Mouse (Mus musculus) stomach, postnatal 0 days (tissue): ENCODE data around the gene H1fnt. TPM values are rescaled to one million over a fixed set of nuclear protein-coding genes. Genes with fewer than 3 reads are reported as not detected.

Source experiments
- ATAC-seq: fragments of 200-750 bp; cut with Nextera tagmentation; 2 replicates; pipeline ENCODE4 v1.8.0; 2017; ENCODE audit not compliant: low FRiP score, low TSS enrichment
- DNase-seq: peaks from one replicate; pipeline ENCODE4 v3.0.0-alpha.2; 2016; ENCODE audit warnings: low spot score
- H3K27ac ChIP-seq: fragments of 300-500 bp; sonication (generic); replicated peaks from 2 replicates; pipeline ENCODE4 v1.5.1; 2014; ENCODE audit warnings: mild to moderate bottlenecking, control low read depth
- H3K27me3 ChIP-seq: fragments of 300-500 bp; sonication (generic); 2 replicates; pipeline ENCODE4 v1.6.1; 2014; ENCODE audit warnings: low read length; ENCODE audit not compliant: control insufficient read depth, insufficient read depth
- H3K36me3 ChIP-seq: fragments of 300-500 bp; sonication (generic); 2 replicates; pipeline ENCODE4 v1.6.1; 2014; ENCODE audit warnings: low read length, mixed read lengths; ENCODE audit not compliant: control insufficient read depth, insufficient read depth
- H3K4me1 ChIP-seq: fragments of 300-500 bp; sonication (generic); replicated peaks from 2 replicates; pipeline ENCODE4 v1.6.1; 2014; ENCODE audit warnings: antibody characterized with exemption; ENCODE audit not compliant: control insufficient read depth, insufficient read depth
- H3K4me2 ChIP-seq: fragments of 300-500 bp; sonication (generic); replicated peaks from 2 replicates; pipeline ENCODE4 v1.6.1; 2014; ENCODE audit warnings: low read depth, mild to moderate bottlenecking, control low read depth, moderate library complexity
- H3K4me3 ChIP-seq: fragments of 300-500 bp; sonication (generic); 2 replicates; pipeline ENCODE4 v1.5.1; 2014; ENCODE audit warnings: low read depth, low read length, control low read depth
- H3K9ac ChIP-seq: fragments of 300-500 bp; sonication (generic); 2 replicates; pipeline ENCODE4 v1.6.1; 2014; ENCODE audit warnings: mild to moderate bottlenecking, low read length, control low read depth, mixed read lengths
- H3K9me3 ChIP-seq: fragments of 300-500 bp; sonication (generic); 2 replicates; pipeline ENCODE4 v1.6.1; 2016; ENCODE audit warnings: low read length; ENCODE audit not compliant: control insufficient read depth
- CTCF ChIP-seq: IDR thresholded peaks from 2 replicates; pipeline ENCODE4 v1.5.1; 2016; ENCODE audit warnings: antibody characterized with exemption, low read depth, mild to moderate bottlenecking, moderate library complexity
- EP300 ChIP-seq: optimal IDR thresholded peaks from 2 replicates; pipeline ENCODE3; 2016; ENCODE audit warnings: antibody characterized with exemption
- WGBS: fragments of 180-500 bp; shearing (Covaris S2); extraction: QIAGEN DNeasy Blood & Tissue Kit; methylation state at CpG from one replicate; pipeline ENCODE4 v1.1.7; 2014; 5-methylcytosine and 5-hydroxymethylcytosine counted together
- polyA plus RNA-seq: library from polyadenylated mRNA; unstranded; fragments of >200 nt; fragmentation: Nextera tagmentation; extraction: Ambion mirVana; gene quantifications from 2 replicates; pipeline ENCODE4 v1.2.1, GENCODE M21; 2015

Gene H1fnt
- not detected in 2 replicates for polyA plus RNA-seq

DNA sequence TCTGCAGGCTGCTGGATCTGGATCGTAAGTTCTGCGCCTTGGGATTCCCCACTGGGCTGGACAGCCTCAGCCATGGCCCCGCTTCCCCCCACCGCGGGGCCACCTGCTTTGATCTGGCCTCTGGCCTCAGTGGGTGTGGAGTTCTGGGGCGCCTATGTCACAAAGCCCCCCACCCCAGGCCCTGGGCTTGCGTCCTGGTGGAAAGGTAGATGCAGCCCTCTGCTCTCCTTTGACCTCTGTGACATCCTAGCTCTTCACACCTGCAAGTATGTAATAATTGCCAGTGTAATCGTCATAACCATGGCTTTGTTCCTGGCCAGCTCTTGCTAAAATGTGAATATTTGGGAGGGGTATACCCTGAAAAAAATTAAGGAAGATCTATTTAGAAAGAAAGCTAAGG lies at the start of gene H1fnt:
Gene H1fnt, minus strand, starts transcription at position 101 of the 400 bp plus-strand sequence.
- Histone ChIP-seq H3K9me3 (no peaks in the 10 kb centered on the region; the same call in 1 of the 2 replicates), H3K9ac (no peak within 1 kb of the TSS), H3K4me3 (no peak within 1 kb of the TSS), H3K36me3 (no peaks in the 10 kb centered on the region), H3K27me3 (no peaks in the 10 kb centered on the region), H3K4me1 (no peaks in the 10 kb centered on the region), H3K4me2 (no peak within 1 kb of the TSS), H3K27ac (no peak within 1 kb of the TSS)
- 85% methylated on average over 8 of the region's 8 CpGs for WGBS
- DNase-seq (no peak), ATAC-seq (no peak)
- TF ChIP-seq CTCF = no peak
- TF ChIP-seq EP300 = no peak

DNA sequence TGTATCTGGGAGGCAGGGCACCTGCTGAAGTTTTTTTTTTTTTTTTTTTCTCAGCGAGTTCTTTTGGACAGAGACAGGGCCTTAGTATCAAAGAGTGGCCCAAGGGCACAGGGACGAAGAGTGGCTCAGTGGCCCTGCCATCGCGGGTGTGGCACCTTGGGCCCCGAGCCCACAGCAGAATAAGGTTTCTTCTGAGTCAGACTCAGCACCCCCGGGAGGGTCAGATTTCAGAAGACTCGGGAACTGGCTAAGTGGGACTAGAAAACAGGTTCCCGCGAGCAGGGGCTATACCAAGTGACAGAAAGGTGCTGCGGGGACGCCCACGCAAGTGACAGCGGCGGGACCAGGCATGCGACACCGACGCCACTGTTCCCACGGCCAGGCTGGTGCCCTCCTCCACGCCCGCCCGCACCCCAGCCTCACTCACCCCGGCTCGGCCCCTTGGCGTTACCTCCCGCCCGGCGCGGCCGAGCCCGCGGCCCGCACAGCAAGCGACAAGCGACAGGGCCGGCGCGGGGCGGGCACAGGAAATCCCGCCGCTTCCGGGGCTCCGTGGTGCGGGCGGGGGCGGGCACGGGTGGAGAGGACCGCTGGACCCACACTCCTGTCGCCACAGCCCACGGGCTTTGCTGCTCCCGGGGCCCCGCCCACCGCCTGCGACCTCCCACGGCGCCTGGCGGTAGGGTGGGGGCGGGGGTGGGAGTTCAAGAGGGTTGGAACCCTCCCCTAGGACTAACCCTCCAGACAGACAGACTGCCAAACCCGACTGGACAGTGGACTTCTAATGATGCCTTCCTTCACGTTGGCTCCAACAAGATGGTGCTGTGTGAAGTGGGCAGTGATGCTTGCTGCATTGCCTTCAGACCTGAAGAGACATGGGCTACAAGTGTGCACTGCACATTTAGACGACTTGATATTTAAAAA lies 38.8 kb upstream of the H1fnt start, which contains the start of gene Zfp641:
Gene Zfp641, minus strand, starts transcription at position 534 of the 924 bp plus-strand sequence.
- DNase-seq = peak; percentile 50
- 3% methylated on average over 39 of the region's 60 CpGs for WGBS
- H3K9me3 ChIP-seq = no peaks in the 10 kb centered on the region
- ATAC-seq = peak; percentile 63
- no peak for TF ChIP-seq EP300
- no peak for TF ChIP-seq CTCF
- no peaks in the 10 kb centered on the region for H3K36me3 ChIP-seq
- no peaks in the 10 kb centered on the region for H3K4me1 ChIP-seq
- H3K27me3 ChIP-seq = no peaks in the 10 kb centered on the region
- peak within 1 kb of the TSS; percentile 58 for H3K4me3 ChIP-seq
- no peak within 1 kb of the TSS for H3K27ac ChIP-seq
- peak within 1 kb of the TSS; percentile 64 for H3K9ac ChIP-seq
- H3K4me2 ChIP-seq = peak within 1 kb of the TSS; percentile 95

DNA sequence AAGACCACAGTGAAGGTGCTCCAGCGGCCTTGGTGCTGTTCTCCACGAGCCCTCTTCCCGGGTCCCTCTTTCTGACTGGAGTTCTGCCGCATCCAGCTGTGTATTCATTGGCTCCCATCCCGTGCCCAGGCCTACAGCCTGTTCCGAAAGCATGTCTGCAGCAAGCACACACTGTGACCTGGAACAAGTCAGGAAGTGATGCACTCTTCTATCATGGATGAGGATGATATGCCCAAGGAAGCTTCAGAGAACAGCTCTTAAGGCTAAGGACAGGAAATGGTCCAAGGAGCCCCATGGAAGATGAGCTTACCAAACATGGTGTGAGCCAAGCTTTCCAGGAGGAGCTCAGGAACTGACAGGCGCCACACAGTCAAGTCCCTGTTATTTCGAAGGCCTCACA lies 36.6 kb upstream of the H1fnt start:
- Histone ChIP-seq H3K4me3 (no peak overlapping the region), H3K9ac (no peak overlapping the region), H3K27me3 (no peaks in the 10 kb centered on the region), H3K36me3 (no peaks in the 10 kb centered on the region), H3K27ac (no peak overlapping the region), H3K9me3 (no peaks in the 10 kb centered on the region), H3K4me1 (no peaks in the 10 kb centered on the region), H3K4me2 (no peak overlapping the region)
- DNase-seq (no peak), ATAC-seq (no peak)
- TF ChIP-seq CTCF = no peak
- no peak for TF ChIP-seq EP300
- WGBS = 93% methylated on average over 8 of the region's 8 CpGs

DNA sequence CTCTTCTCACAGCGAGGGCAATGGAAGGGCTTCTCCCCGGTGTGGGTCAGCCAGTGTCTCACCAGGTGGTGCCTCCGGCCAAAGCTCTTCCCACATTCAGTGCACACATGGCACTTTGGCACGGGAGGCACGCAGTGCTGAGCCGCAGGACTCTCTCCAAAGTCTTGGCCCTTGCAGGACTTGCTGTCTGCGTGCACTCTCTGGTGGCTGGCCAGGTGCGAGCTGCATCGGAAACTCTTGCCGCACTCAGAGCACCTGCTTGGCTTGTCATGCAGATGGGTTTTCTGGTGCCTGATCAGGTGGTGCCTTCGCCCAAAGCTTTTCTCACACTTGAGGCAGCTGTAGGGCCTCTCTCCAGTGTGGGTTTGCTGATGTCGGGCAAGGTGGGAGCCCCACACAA lies 31.5 kb upstream of the H1fnt start:
- H3K9ac ChIP-seq = no peak overlapping the region
- no peaks in the 10 kb centered on the region for H3K36me3 ChIP-seq
- DNase-seq = no peak
- 78% methylated on average over 12 of the region's 12 CpGs for WGBS
- H3K9me3 ChIP-seq = no peaks in the 10 kb centered on the region
- no peaks in the 10 kb centered on the region for H3K27me3 ChIP-seq
- no peak overlapping the region for H3K27ac ChIP-seq
- H3K4me2 ChIP-seq = no peak overlapping the region
- no peaks in the 10 kb centered on the region for H3K4me1 ChIP-seq
- no peak for ATAC-seq
- H3K4me3 ChIP-seq = no peak overlapping the region
- TF ChIP-seq EP300 (no peak), CTCF (no peak)

DNA sequence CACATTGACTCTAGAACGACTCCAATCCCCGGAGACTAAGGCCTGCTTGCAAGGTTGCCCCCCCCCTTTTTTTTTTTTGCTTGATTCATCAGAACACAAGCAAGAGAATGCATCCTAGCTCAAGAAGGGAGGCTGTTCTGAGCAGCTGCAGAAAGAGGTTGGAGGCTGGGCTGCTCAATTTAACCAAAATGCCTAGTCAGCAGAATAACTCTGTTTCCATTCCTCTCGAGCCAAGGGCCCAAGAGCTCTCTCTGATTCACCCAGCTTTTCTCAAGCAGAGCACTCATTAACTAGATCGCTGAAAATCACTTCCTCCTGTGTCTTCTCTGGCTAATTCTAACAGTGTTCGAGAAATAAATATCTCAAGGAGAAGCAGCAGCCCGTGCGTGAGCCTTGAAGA lies 29.3 kb upstream of the H1fnt start:
- H3K36me3 ChIP-seq = no peaks in the 10 kb centered on the region
- DNase-seq (no peak), ATAC-seq (no peak)
- no peak overlapping the region for H3K4me2 ChIP-seq
- TF ChIP-seq EP300 (no peak), CTCF (no peak)
- no peak overlapping the region for H3K4me3 ChIP-seq
- no peak overlapping the region for H3K9ac ChIP-seq
- no peaks in the 10 kb centered on the region for H3K27me3 ChIP-seq
- 69% methylated on average over 7 of the region's 7 CpGs for WGBS
- H3K9me3 ChIP-seq = no peaks in the 10 kb centered on the region
- no peak overlapping the region for H3K27ac ChIP-seq
- H3K4me1 ChIP-seq = no peaks in the 10 kb centered on the region

DNA sequence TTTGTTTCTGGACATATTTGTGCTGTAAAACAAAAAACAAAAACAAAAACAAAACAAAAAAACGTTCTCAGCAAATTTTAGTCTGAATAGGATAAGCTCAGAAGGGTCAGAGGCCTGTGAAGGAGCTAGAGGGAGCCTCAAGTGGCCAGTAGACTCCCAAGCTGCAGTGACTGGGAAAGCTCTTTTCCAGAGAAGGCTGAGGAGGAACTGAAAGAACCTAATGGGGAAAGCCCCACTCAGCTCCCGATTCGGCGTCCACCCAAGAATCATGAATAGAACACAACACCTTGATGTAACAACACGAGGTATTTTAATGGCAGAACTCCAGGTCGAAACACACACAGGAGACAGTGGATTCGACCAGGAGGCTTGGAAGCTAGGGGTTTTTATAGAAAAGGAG lies 683 bp upstream of the H1fnt start:
- H3K36me3 ChIP-seq = no peaks in the 10 kb centered on the region
- H3K4me2 ChIP-seq = no peak overlapping the region
- DNase-seq (no peak), ATAC-seq (no peak)
- no peak overlapping the region for H3K4me3 ChIP-seq
- H3K9me3 ChIP-seq = no peaks in the 10 kb centered on the region; the same call in 1 of the 2 replicates
- no peak overlapping the region for H3K27ac ChIP-seq
- TF ChIP-seq CTCF = no peak
- no peak for TF ChIP-seq EP300
- H3K27me3 ChIP-seq = no peaks in the 10 kb centered on the region
- 87% methylated on average over 7 of the region's 7 CpGs for WGBS
- H3K4me1 ChIP-seq = no peaks in the 10 kb centered on the region
- H3K9ac ChIP-seq = no peak overlapping the region
